Mouse (Mus musculus) hindbrain, embryonic 10.5 days (tissue): ENCODE results near the gene Zfp853. TPM values are rescaled to one million over a fixed set of nuclear protein-coding genes. Genes with fewer than 3 reads are reported as not detected.

Experiments used
- DNase-seq: peaks from one replicate; pipeline ENCODE4 v3.0.0-alpha.2; 2017; ENCODE audit warnings: low spot score
- H3K27ac ChIP-seq: fragments of 300-500 bp; sonication (generic); 2 replicates; pipeline ENCODE4 v1.5.1; 2016; ENCODE audit warnings: mild to moderate bottlenecking, moderate library complexity
- H3K27me3 ChIP-seq: fragments of 300-500 bp; sonication (generic); 2 replicates; pipeline ENCODE4 v1.6.1; 2016; ENCODE audit warnings: mild to moderate bottlenecking; ENCODE audit not compliant: poor library complexity, insufficient read depth, severe bottlenecking
- H3K36me3 ChIP-seq: fragments of 300-500 bp; sonication (generic); 2 replicates; pipeline ENCODE4 v1.6.1; 2016; ENCODE audit warnings: mild to moderate bottlenecking, moderate library complexity
- H3K4me1 ChIP-seq: fragments of 300-500 bp; sonication (generic); replicated peaks from 2 replicates; pipeline ENCODE4 v1.6.1; 2016; ENCODE audit warnings: mild to moderate bottlenecking
- H3K4me3 ChIP-seq: fragments of 300-500 bp; sonication (generic); 2 replicates; pipeline ENCODE4 v1.5.1; 2016; ENCODE audit warnings: mild to moderate bottlenecking, moderate library complexity
- H3K9me3 ChIP-seq: fragments of 300-500 bp; sonication (generic); 2 replicates; pipeline ENCODE4 v1.6.1; 2016; ENCODE audit warnings: mild to moderate bottlenecking, moderate library complexity
- WGBS: fragments of 180-500 bp; shearing (Covaris S2); methylation state at CpG from one replicate; pipeline ENCODE4 v1.1.7; 2016; 5-methylcytosine and 5-hydroxymethylcytosine counted together
- polyA plus RNA-seq: library from polyadenylated mRNA; unstranded; fragments of >200 nt; fragmentation: Nextera tagmentation; extraction: Ambion mirVana; gene quantifications from 2 replicates; pipeline ENCODE4 v1.2.1, GENCODE M21; 2016

Gene Zfp853
- polyA plus RNA-seq, 1 experiment from 2014 or later = not detected

GRCm38 (mm10) chr5:143287774-143288328 lies 5.6 kb downstream of the Zfp853 start:
- Histone ChIP-seq H3K27me3 (peaks cover 88% of the 10 kb centered on the region), H3K4me3 (peak overlapping the region; percentile 49), H3K27ac (peak overlapping the region; percentile 2; the same call in 1 of the 2 replicates), H3K36me3 (0 out of 2 replicates have a peak, but pooled peaks cover 4% of the 10 kb centered on the region), H3K4me1 (peaks cover 21% of the 10 kb centered on the region), H3K9me3 (no peaks in the 10 kb centered on the region)
- DNase-seq = peak; percentile 41
- 1% methylated on average over 48 of the region's 48 CpGs for WGBS

- H3K4me3 ChIP-seq = no peak overlapping the region
Measured at GRCm38 (mm10) chr5:143284762-143285161, 8.7 kb downstream of the Zfp853 start.

DNA sequence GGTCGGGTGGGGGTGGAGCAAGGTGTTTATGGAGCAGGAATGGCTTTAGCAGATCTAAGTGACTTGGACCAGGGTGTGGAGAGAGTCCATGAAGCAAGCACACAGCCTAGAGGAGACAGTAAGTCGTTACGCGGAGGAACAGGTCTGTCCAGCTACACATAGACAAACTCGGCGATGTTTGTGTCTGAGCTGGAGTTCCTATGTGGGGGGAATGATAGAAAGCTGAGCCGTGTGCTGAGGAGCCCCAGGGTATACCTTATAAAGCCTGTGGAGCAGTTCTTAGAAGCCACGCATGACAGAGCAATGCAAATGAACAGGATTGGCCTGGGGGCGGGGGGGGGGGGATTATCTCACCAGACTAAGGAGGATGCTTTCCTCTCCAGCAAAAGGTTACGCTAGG lies 14.2 kb downstream of the Zfp853 start:
- Histone ChIP-seq H3K4me1 (no peaks in the 10 kb centered on the region), H3K27me3 (peaks cover 31% of the 10 kb centered on the region), H3K4me3 (no peak overlapping the region), H3K9me3 (no peaks in the 10 kb centered on the region), H3K27ac (no peak overlapping the region), H3K36me3 (no peaks in the 10 kb centered on the region)
- 45% methylated on average over 10 of the region's 10 CpGs for WGBS
- DNase-seq = no peak

More at GRCm38 (mm10) chr5:143284762-143285161, 8.7 kb downstream of the Zfp853 start:
- Histone ChIP-seq H3K36me3 (0 out of 2 replicates have a peak, but pooled peaks cover 4% of the 10 kb centered on the region), H3K27me3 (peaks cover 61% of the 10 kb centered on the region), H3K27ac (no peak overlapping the region), H3K9me3 (no peaks in the 10 kb centered on the region), H3K4me1 (peaks cover 17% of the 10 kb centered on the region)
- DNase-seq = no peak
- 38% methylated on average over 6 of the region's 6 CpGs for WGBS

- H3K36me3 ChIP-seq = no peaks in the 10 kb centered on the region
- no peak overlapping the region for H3K27ac ChIP-seq
- no peaks in the 10 kb centered on the region for H3K9me3 ChIP-seq
- no peak overlapping the region for H3K4me3 ChIP-seq
- peaks cover 28% of the 10 kb centered on the region for H3K27me3 ChIP-seq
- peaks cover 6% of the 10 kb centered on the region for H3K4me1 ChIP-seq
- DNase-seq = no peak
- WGBS = 61% methylated on average over 5 of the region's 5 CpGs
Measured at GRCm38 (mm10) chr5:143275761-143276160, 17.7 kb downstream of the Zfp853 start.

GRCm38 (mm10) chr5:143272540-143273330 lies 20.7 kb downstream of the Zfp853 start:
- no peak for DNase-seq
- Histone ChIP-seq H3K27me3 (peaks cover 21% of the 10 kb centered on the region), H3K27ac (no peak overlapping the region), H3K36me3 (no peaks in the 10 kb centered on the region), H3K4me3 (no peak overlapping the region), H3K4me1 (peaks cover 30% of the 10 kb centered on the region), H3K9me3 (no peaks in the 10 kb centered on the region)
- 92% methylated on average over 16 of the region's 16 CpGs for WGBS

DNA sequence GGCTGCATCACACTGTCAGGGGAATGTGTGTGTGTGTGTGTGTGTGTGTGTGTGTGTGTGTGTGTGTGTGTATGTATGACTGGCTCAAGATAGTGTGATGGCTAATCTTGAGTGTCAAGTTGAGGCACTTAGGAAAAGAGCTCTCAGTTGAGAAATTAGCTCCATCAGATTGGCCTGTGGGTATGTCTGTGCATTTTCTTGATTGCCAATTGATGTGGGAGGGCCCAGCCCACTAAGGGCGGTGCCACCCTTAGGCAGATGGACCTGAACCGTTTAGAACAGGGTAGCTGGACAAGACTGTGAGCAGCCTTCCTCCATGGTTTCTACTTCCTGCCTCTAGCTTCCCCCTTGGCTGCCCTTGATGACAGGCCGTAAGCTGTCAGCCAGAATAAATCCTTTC lies 21.3 kb downstream of the Zfp853 start:
- no peak for DNase-seq
- H3K4me1 ChIP-seq = peaks cover 30% of the 10 kb centered on the region
- H3K27ac ChIP-seq = no peak overlapping the region
- H3K36me3 ChIP-seq = no peaks in the 10 kb centered on the region
- H3K9me3 ChIP-seq = no peaks in the 10 kb centered on the region
- peaks cover 15% of the 10 kb centered on the region for H3K27me3 ChIP-seq
- H3K4me3 ChIP-seq = no peak overlapping the region
- 85% methylated on average over 3 of the region's 3 CpGs for WGBS

DNA sequence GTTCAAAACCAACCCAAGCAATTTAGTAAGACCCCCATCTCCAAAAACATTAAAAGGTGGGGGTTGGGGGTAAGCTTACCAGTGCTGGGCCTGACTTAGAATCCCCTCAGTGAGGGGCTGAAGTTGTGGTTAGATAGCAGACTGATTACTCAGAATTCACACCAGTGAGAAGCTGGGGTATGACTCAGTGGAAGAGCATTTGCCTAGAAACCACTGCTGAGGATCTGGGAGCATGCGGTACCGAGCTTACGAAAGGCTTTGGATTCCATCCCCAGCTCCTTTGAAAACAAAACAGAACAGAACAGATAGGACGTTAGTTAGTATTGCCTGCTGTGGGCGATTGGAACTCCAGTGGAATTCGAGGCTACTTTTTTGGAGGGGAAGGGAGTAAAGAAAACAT lies 21.8 kb downstream of the Zfp853 start:
- WGBS = 88% methylated on average over 6 of the region's 6 CpGs
- Histone ChIP-seq H3K27ac (no peak overlapping the region), H3K9me3 (no peaks in the 10 kb centered on the region), H3K27me3 (peaks cover 14% of the 10 kb centered on the region), H3K4me3 (no peak overlapping the region), H3K36me3 (no peaks in the 10 kb centered on the region), H3K4me1 (peaks cover 30% of the 10 kb centered on the region)
- no peak for DNase-seq

- Histone ChIP-seq H3K4me3 (peak overlapping the region; percentile 98), H3K9me3 (no peaks in the 10 kb centered on the region), H3K36me3 (peaks cover under 1% of the 10 kb centered on the region; the same call in 1 of the 2 replicates), H3K4me1 (peaks cover 37% of the 10 kb centered on the region), H3K27ac (peak overlapping the region; percentile 98), H3K27me3 (peaks cover 6% of the 10 kb centered on the region; the same call in 1 of the 2 replicates)
- 4% methylated on average over 12 of the region's 12 CpGs for WGBS
- DNase-seq = no peak
Measured at GRCm38 (mm10) chr5:143270151-143270519, 23.3 kb downstream of the Zfp853 start.

DNA sequence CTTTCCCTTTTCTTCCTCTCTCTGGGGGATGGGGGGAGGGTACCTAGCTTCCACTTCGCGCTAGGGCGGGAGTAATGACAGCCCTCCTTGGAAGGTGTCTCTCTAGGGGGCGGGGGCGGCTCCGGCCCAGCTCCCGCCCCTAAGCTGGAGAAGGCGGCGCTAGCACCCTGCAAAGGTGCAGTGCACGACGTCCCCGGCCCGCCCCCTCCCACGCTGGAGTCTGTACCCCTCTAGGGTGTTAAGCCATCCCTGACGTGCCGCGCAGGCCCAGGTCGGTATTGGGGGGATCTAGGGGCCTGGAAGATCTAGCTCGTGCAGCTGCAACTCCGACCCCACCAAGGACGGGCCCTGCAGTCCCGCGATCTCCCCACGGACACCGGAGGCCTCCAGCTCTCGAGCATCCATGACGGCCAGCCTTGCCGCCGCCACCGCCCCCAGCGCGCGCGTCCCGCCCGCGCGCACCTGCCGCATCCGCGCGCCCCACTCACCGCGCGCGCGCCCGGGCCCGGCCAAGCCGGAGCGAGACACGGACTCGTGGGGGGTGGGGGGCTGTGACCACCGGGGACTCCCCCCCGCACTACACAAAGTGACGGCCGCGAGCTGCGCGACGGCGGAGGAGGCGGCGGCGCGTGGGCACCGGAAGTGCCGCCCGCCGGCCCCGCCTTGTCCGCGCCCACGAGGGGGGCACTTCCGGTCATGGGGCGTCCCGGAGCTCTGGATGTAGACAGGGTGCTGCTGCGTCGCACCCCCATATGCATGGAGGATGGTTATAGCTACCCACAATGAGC lies 23.9 kb downstream of the Zfp853 start, which contains the start of gene Zfp316:
Gene Zfp316, minus strand, starts transcription at position 660 of the 788 bp plus-strand sequence.
- DNase-seq = peak; percentile 71
- Histone ChIP-seq H3K27ac (peak within 1 kb of the TSS; percentile 98), H3K4me3 (peak within 1 kb of the TSS; percentile 98), H3K9me3 (no peaks in the 10 kb centered on the region), H3K36me3 (peaks cover 6% of the 10 kb centered on the region), H3K4me1 (peaks cover 37% of the 10 kb centered on the region), H3K27me3 (peaks cover under 1% of the 10 kb centered on the region; the same call in 1 of the 2 replicates)
- WGBS = 1% methylated on average over 79 of the region's 79 CpGs

DNA sequence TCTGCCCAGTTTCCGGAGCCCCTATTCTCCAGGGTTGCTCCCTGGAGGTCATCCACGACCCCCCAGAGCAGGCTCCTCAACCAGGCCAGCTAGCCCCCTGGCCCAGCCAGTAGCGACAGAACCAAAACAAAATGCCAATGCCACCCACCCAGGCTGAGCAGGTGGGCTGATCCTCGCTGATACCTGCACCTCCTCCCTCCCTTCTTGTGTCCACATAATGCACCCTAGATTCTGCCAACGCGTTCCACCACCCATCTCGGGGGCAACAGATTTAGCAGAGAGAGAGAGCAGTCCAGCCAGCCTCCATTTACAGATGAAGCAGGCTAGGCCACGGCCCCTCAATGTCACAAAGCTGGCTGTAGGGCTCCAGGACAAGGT lies 24.4 kb downstream of the Zfp853 start:
- DNase-seq = no peak
- H3K4me1 ChIP-seq = peaks cover 37% of the 10 kb centered on the region
- H3K4me3 ChIP-seq = peak overlapping the region; percentile 98
- no peaks in the 10 kb centered on the region for H3K9me3 ChIP-seq
- WGBS = 31% methylated on average over 8 of the region's 8 CpGs
- no peaks in the 10 kb centered on the region for H3K27me3 ChIP-seq
- peaks cover 12% of the 10 kb centered on the region for H3K36me3 ChIP-seq
- peak overlapping the region; percentile 98 for H3K27ac ChIP-seq

DNA sequence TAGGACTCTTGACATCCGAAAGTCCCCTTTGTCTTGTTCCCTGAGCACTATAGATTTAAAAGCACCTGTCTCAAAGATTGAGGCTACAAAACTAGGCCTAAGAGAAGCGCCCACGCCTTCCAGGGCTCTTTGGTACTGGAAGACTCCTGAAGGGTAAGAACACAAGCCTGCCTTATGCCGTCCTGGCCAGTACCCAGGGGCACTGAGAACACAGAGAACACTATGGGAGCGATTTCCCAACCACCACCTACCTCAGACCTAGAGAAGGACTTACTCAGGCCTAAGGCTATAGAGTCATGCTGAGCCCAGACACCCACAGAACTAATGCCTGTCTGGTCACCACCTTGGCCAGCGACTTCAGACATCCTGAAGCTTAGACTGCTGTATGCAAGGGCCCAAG lies 26.6 kb downstream of the Zfp853 start:
- 86% methylated on average over 6 of the region's 6 CpGs for WGBS
- no peak overlapping the region for H3K4me3 ChIP-seq
- peaks cover 34% of the 10 kb centered on the region for H3K36me3 ChIP-seq
- no peaks in the 10 kb centered on the region for H3K9me3 ChIP-seq
- DNase-seq = no peak
- H3K4me1 ChIP-seq = peaks cover 37% of the 10 kb centered on the region
- H3K27me3 ChIP-seq = no peaks in the 10 kb centered on the region
- H3K27ac ChIP-seq = no peak overlapping the region

- H3K36me3 ChIP-seq = peaks cover 46% of the 10 kb centered on the region
- WGBS = 61% methylated on average over 1 of the region's 1 CpGs
Measured at GRCm38 (mm10) chr5:143265409-143265808, 28.0 kb downstream of the Zfp853 start.

More at GRCm38 (mm10) chr5:143265409-143265808, 28.0 kb downstream of the Zfp853 start:
- Histone ChIP-seq H3K4me1 (peaks cover 27% of the 10 kb centered on the region), H3K9me3 (no peaks in the 10 kb centered on the region), H3K27me3 (no peaks in the 10 kb centered on the region), H3K27ac (no peak overlapping the region), H3K4me3 (no peak overlapping the region)
- DNase-seq = no peak
